Mouse (Mus musculus) small intestine, adult 2 months (tissue): Measurements from ENCODE around the gene Tpst2.

ENCODE experiments used
- CTCF ChIP-seq: fragments of 200-500 bp; IDR thresholded peaks from 2 replicates; pipeline ENCODE4 v1.5.1; 2012; ENCODE audit warnings: low read depth, mild to moderate bottlenecking, control low read depth, inconsistent platforms, low read length, moderate library complexity, mixed read lengths; ENCODE audit not compliant: insufficient replicate concordance, insufficient read length; ENCODE audit errors: extremely low read depth
- POLR2A ChIP-seq: fragments of 200-500 bp; IDR thresholded peaks from 2 replicates; pipeline ENCODE4 v1.6.1; 2012; ENCODE audit warnings: low read depth, mild to moderate bottlenecking, control low read depth, inconsistent platforms, low read length, moderate library complexity

GRCm38 (mm10) chr5:112298226-112298988, 21.9 kb downstream of the Tpst2 start:
- TF ChIP-seq CTCF (no peak), POLR2A (no peak)
